Mouse (Mus musculus): Measurements from ENCODE around the gene Spz1.

Gene Spz1

GRCm38 (mm10) chr13:92578210-92578609 is 2.2 kb upstream of the Spz1 start:
- no peak for DNase-seq

GRCm38 (mm10) chr13:92576688-92577087 is 716 bp upstream of the Spz1 start:
- DNase-seq = no peak

GRCm38 (mm10) chr13:92559429-92559828 is 16.5 kb downstream of the Spz1 start:
- no peak for DNase-seq

- DNase-seq = no peak
Observed at GRCm38 (mm10) chr13:92557229-92557628, 18.7 kb downstream of the Spz1 start.

- no peak for DNase-seq
Observed at GRCm38 (mm10) chr13:92556458-92557126, 19.4 kb downstream of the Spz1 start.

GRCm38 (mm10) chr13:92547093-92547492 is 28.9 kb downstream of the Spz1 start:
- peak in 1 of 2 experiments; percentile 7 for DNase-seq

- DNase-seq = no peak
Observed at GRCm38 (mm10) chr13:92540997-92541396, 35.0 kb downstream of the Spz1 start.

- no peak for DNase-seq
Observed at GRCm38 (mm10) chr13:92539126-92539525, 36.8 kb downstream of the Spz1 start.

GRCm38 (mm10) chr13:92533801-92534200 is 42.2 kb downstream of the Spz1 start:
- peak; percentile 36 to 39 for DNase-seq

GRCm38 (mm10) chr13:92532216-92532615 is 43.8 kb downstream of the Spz1 start:
- DNase-seq = no peak

- no peak for DNase-seq
Observed at GRCm38 (mm10) chr13:92531237-92531636, 44.7 kb downstream of the Spz1 start.

GRCm38 (mm10) chr13:92530721-92531211 is 45.2 kb downstream of the Spz1 start, which contains the start of gene Zfyve16:
Zfyve16 (minus strand) TSS chr13:92530868.
- DNase-seq = peak; percentile 94 to 95

GRCm38 (mm10) chr13:92529828-92530720 is 45.9 kb downstream of the Spz1 start:
- DNase-seq = no peak
